Mouse (Mus musculus): ENCODE results near the gene M1ap. TPM values are rescaled to one million over a fixed set of nuclear protein-coding genes. Genes with fewer than 3 reads are reported as not detected.
A peak's percentile ranks its signal among the peaks of the same experiment; 100 is the strongest.

Gene M1ap
- total and polyA plus RNA-seq, 3 experiments: 0.31 to 0.34 TPM; not detected in 1

DNA sequence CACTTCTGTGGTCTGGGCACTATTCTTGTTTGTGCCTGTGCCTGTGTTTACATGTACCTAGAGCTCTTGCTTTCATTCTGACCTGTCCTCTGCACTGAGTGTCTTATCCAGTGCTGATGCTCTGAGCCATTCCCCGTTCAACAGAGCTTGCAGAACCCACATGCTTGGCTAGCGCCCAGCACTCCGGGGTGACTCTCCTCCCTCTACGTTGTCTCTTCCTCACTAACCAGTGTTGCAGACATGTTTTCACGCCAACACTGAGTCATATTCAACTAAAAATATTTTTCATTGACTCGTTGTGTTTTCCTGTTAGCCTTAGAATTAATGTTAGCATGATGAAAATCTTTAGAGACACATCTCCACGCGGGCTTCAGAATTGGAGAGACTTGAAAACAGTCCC, 38.7 kb upstream of the M1ap start:
- no peaks in the 10 kb centered on the region for H3K36me3 ChIP-seq (ENCODE audit: control insufficient read depth, insufficient read depth, low read length)
- H3K27ac ChIP-seq: no peak overlapping the region
- no peaks in the 10 kb centered on the region for H3K27me3 ChIP-seq (ENCODE audit: control insufficient read depth, insufficient read depth, low read length)
- TF ChIP-seq CTCF (IDR thresholded peaks at IDR 0.05) (no peak), POLR2A (IDR thresholded peaks at IDR 0.05; ENCODE audit: insufficient read depth, low read depth, low read length) (no peak)
- no peaks in the 10 kb centered on the region for H3K79me2 ChIP-seq (replicated peaks; ENCODE audit: control insufficient read depth, insufficient read depth, low read length)
- DNase-seq: no peak
- no peak overlapping the region for H3K4me3 ChIP-seq
- 46% methylated on average over 8 of the region's 8 CpGs for WGBS
- intact Hi-C loops (cut with DNase I): no loop called here
- no peak overlapping the region for H3K9ac ChIP-seq (ENCODE audit: low read depth, low read length)
- H3K4me1 ChIP-seq (ENCODE audit: control insufficient read depth, insufficient read depth, low read length): no peaks in the 10 kb centered on the region

DNA sequence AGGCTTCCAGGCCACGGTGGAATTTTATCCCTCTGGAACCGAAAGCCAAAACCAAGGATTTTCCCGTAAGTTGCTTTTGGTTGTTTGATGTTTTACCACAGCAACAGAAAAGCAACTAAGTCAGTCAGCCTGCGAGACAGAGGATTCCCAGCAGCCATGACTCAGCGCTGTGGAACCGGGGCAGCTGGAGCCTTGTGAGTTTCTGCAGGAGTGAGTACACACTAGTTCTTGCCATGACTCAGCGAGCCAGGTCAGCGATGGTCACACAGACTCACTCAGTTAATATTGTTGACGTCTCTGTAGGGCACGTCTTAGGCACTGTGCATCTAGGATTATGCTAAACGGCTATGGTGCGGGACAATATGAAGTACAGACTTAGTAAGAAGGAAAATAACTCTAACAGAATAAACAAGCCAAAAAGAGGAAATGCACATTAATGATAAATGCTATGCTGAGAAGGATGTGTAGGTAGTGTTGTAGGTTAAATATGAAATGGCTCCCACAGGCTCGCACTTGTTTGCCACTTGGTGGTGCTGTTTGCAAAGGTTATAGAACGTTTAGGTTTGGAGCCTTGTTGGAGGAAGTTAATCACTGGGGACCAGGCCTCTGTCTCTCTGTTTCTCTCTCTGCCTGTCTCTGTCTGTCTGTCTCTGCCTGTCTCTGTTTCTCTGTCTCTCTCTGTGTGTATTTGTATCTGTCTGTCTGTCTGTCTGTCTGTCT, 37.4 kb upstream of the M1ap start:
- intact Hi-C loops (cut with DNase I): no loop called here

DNA sequence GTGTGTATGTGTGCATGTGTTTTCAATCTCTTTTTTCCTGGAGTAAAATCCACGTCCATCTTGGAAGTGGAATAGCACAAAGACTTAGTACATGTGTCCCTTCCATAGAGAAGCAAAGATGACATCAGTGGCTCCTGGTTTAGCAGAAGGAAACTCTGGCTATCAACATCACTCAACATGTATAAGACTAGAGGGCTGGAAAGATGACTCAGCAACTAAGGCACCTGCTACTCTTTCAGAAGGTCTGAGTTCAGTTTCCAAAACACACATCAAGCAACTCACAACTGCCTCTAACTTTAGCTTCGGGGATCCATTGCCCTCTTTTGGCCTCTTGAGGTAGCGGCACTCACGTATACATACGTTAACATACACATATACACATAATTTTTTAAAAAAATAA, 35.4 kb upstream of the M1ap start:
- Histone ChIP-seq H3K36me3 (ENCODE audit: control insufficient read depth, insufficient read depth, low read length) (no peaks in the 10 kb centered on the region), H3K27me3 (ENCODE audit: control insufficient read depth, insufficient read depth, low read length) (no peaks in the 10 kb centered on the region), H3K4me1 (ENCODE audit: control insufficient read depth, insufficient read depth, low read length) (no peaks in the 10 kb centered on the region), H3K9ac (ENCODE audit: low read depth, low read length) (no peak overlapping the region), H3K79me2 (replicated peaks; ENCODE audit: control insufficient read depth, insufficient read depth, low read length) (no peaks in the 10 kb centered on the region), H3K4me3 (no peak overlapping the region), H3K27ac (no peak overlapping the region)
- no peak for TF ChIP-seq EP300 (IDR thresholded peaks at IDR 0.05; ENCODE audit: insufficient read depth, low read depth, low read length)
- TF ChIP-seq CTCF (IDR thresholded peaks at IDR 0.05): no peak
- no peak for TF ChIP-seq POLR2A (IDR thresholded peaks at IDR 0.05; ENCODE audit: insufficient read depth, low read depth, low read length)
- no peak for DNase-seq
- intact Hi-C loops (cut with DNase I): no loop called here
- 84% methylated on average over 5 of the region's 5 CpGs for WGBS

More for the DNA sequence above, 37.4 kb upstream of the M1ap start:
- Histone ChIP-seq H3K9ac (ENCODE audit: low read depth, low read length) (no peak overlapping the region), H3K4me3 (no peak overlapping the region), H3K79me2 (replicated peaks; ENCODE audit: control insufficient read depth, insufficient read depth, low read length) (no peaks in the 10 kb centered on the region), H3K4me1 (ENCODE audit: control insufficient read depth, insufficient read depth, low read length) (no peaks in the 10 kb centered on the region), H3K36me3 (ENCODE audit: control insufficient read depth, insufficient read depth, low read length) (no peaks in the 10 kb centered on the region), H3K27ac (no peak overlapping the region), H3K27me3 (ENCODE audit: control insufficient read depth, insufficient read depth, low read length) (no peaks in the 10 kb centered on the region)
- TF ChIP-seq EP300 (IDR thresholded peaks at IDR 0.05; ENCODE audit: insufficient read depth, low read depth, low read length): no peak
- TF ChIP-seq CTCF (IDR thresholded peaks at IDR 0.05): peak; percentile 59
- 54% methylated on average over 14 of the region's 14 CpGs for WGBS
- DNase-seq: peak in 1 of 2 experiments; percentile 44

DNA sequence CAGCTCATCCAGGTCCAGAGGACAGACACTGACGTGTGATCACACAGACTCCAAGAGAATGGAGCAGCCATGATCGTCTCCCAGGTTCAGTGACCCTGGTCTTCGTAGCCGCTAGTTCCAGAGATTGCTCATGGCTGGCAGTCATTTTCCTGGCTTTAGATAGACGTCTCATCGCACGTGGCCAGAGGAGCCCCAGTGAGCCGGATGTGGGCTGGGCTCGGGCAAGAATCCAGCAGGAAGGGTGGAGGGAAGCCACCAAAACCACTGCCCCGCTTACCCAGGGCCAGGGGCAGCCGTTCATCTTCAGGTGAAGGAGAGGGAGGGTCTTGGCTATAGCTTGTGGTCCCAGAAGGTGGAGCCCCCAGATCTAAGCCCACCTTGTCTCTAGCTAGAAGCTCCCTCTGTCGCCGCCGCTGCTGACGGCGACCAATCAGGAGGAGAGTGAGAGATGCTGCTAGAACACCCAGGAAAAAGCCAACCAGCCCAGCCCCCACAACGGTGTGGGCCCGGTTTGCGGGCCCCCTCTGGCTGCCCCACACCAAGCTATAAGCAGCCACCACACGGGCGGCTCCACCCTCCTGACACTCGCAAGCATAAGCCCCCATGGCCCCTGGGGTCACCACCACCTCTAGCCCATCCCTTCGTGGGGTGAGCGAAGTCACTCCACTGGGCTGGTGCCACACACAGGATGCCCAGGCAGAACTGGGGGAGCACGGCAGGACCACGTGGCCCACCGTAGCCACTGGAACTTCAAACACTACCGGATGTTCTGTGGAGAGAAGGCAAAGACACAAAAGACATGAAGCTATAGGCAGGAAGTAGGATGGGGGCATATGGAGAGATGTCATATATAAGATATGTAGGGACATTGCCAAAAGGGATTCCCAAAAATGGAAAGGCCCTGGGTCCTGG, 33.1 kb upstream of the M1ap start:
- no peak overlapping the region for H3K4me3 ChIP-seq
- no peaks in the 10 kb centered on the region for H3K27me3 ChIP-seq (ENCODE audit: control insufficient read depth, insufficient read depth, low read length)
- H3K79me2 ChIP-seq (replicated peaks; ENCODE audit: control insufficient read depth, insufficient read depth, low read length): no peaks in the 10 kb centered on the region
- 53% methylated on average over 28 of the region's 28 CpGs for WGBS
- no peak overlapping the region for H3K27ac ChIP-seq
- no peak for TF ChIP-seq EP300 (IDR thresholded peaks at IDR 0.05; ENCODE audit: insufficient read depth, low read depth, low read length)
- no peak for TF ChIP-seq POLR2A (IDR thresholded peaks at IDR 0.05; ENCODE audit: insufficient read depth, low read depth, low read length)
- TF ChIP-seq CTCF (IDR thresholded peaks at IDR 0.05): no peak
- intact Hi-C loops (cut with DNase I): no loop called here
- no peaks in the 10 kb centered on the region for H3K4me1 ChIP-seq (ENCODE audit: control insufficient read depth, insufficient read depth, low read length)
- DNase-seq: peak; percentile 26 to 47
- H3K36me3 ChIP-seq (ENCODE audit: control insufficient read depth, insufficient read depth, low read length): no peaks in the 10 kb centered on the region
- no peak overlapping the region for H3K9ac ChIP-seq (ENCODE audit: low read depth, low read length)

DNA sequence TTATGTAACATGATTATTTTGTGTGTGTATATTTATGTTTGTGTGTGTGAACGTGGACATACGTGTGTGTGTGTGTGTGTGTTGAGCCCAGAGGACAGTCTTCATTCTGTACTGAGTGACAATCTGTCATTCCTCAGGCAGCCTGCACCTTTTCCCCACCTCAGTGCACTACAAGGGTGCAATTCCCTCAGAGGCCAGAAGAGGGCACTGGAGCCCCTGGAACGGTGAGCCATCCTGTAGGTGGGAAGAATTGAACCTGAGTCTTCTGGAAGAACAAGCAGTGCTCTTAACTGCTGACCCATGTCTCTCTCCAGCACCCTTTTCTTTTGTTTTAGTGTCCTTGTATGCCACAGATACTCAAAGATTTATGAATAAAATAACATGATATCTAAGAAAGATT, 30.8 kb upstream of the M1ap start:
- peak in 1 of 2 experiments; percentile 55 for DNase-seq
- WGBS: 18% methylated on average over 3 of the region's 3 CpGs

DNA sequence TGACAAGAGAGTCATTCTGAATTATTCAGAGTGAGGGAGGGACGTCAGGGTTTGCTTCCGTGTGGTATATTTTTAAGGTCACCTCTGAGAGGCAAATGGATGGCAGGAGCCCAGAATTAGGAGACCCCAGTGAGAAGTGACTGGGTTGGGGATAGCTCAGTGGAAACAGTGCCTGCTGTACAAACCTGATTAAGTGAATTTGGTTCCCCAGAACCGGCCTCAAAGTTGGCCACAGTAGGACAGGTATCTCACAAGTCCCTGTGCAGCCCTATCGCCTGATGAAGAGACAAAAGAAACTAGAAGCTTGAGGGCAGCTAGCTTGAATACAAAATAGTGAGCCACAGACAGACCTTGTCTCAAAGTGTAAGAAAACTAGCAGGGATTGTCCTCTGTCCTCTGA, 30.2 kb upstream of the M1ap start:
- Histone ChIP-seq H3K4me1 (ENCODE audit: control insufficient read depth, insufficient read depth, low read length) (no peaks in the 10 kb centered on the region), H3K27me3 (ENCODE audit: control insufficient read depth, insufficient read depth, low read length) (no peaks in the 10 kb centered on the region), H3K4me3 (no peak overlapping the region), H3K9ac (ENCODE audit: low read depth, low read length) (no peak overlapping the region), H3K36me3 (ENCODE audit: control insufficient read depth, insufficient read depth, low read length) (no peaks in the 10 kb centered on the region), H3K79me2 (replicated peaks; ENCODE audit: control insufficient read depth, insufficient read depth, low read length) (no peaks in the 10 kb centered on the region), H3K27ac (no peak overlapping the region)
- no peak for TF ChIP-seq EP300 (IDR thresholded peaks at IDR 0.05; ENCODE audit: insufficient read depth, low read depth, low read length)
- TF ChIP-seq POLR2A (IDR thresholded peaks at IDR 0.05; ENCODE audit: insufficient read depth, low read depth, low read length): no peak
- no peak for TF ChIP-seq CTCF (IDR thresholded peaks at IDR 0.05)
- 78% methylated on average over 4 of the region's 4 CpGs for WGBS
- DNase-seq: no peak
- intact Hi-C loops (cut with DNase I): loop anchor here (2.0 kb wide), 1 partner anchor 54 kb away; no protein-coding TSS in a partner anchor

More for the DNA sequence above, 30.8 kb upstream of the M1ap start:
- H3K9ac ChIP-seq (ENCODE audit: low read depth, low read length): no peak overlapping the region
- no peaks in the 10 kb centered on the region for H3K27me3 ChIP-seq (ENCODE audit: control insufficient read depth, insufficient read depth, low read length)
- intact Hi-C loops (cut with DNase I): loop anchor here (2.0 kb wide), 1 partner anchor 55 kb away; no protein-coding TSS in a partner anchor
- no peaks in the 10 kb centered on the region for H3K4me1 ChIP-seq (ENCODE audit: control insufficient read depth, insufficient read depth, low read length)
- no peak overlapping the region for H3K27ac ChIP-seq
- TF ChIP-seq EP300 (IDR thresholded peaks at IDR 0.05; ENCODE audit: insufficient read depth, low read depth, low read length) (no peak), POLR2A (IDR thresholded peaks at IDR 0.05; ENCODE audit: insufficient read depth, low read depth, low read length) (no peak), CTCF (IDR thresholded peaks at IDR 0.05) (peak; percentile 79)
- H3K36me3 ChIP-seq (ENCODE audit: control insufficient read depth, insufficient read depth, low read length): no peaks in the 10 kb centered on the region
- no peaks in the 10 kb centered on the region for H3K79me2 ChIP-seq (replicated peaks; ENCODE audit: control insufficient read depth, insufficient read depth, low read length)
- H3K4me3 ChIP-seq: no peak overlapping the region
